Mouse (Mus musculus): Measurements from ENCODE around the gene Dnase1l3.

GRCm38 (mm10) chr14:8016951-8017350 lies 22.6 kb upstream of the Dnase1l3 start:
- TF ChIP-seq POLR2A (IDR thresholded peaks at IDR 0.05; ENCODE audit: low read depth, low read length): no peak
- no peak for TF ChIP-seq CTCF (IDR thresholded peaks at IDR 0.05; ENCODE audit: extremely low read depth, insufficient read depth, insufficient read length, insufficient replicate concordance)

All from spleen, adult 2 months (tissue).